Mouse (Mus musculus) neutrophil, adult 5-6 weeks (primary cell): ENCODE measurements at regions not wholly inside any gene's neighbourhood (a gene's known extent, or its start where the extent isn't known, plus 50 kb on each side); places are given as distances from the start of the nearest gene placed in this dataset.

ENCODE experiments used
- ATAC-seq: fragments of 151-379, 151-347 bp; 2 replicates; pipeline ENCODE4 v1.8.0; 2017; ENCODE audit warnings: mild to moderate bottlenecking, moderate TSS enrichment; ENCODE audit not compliant: insufficient number of reproducible peaks, poor library complexity, low FRiP score, severe bottlenecking; ENCODE audit errors: extremely low read depth

DNA sequence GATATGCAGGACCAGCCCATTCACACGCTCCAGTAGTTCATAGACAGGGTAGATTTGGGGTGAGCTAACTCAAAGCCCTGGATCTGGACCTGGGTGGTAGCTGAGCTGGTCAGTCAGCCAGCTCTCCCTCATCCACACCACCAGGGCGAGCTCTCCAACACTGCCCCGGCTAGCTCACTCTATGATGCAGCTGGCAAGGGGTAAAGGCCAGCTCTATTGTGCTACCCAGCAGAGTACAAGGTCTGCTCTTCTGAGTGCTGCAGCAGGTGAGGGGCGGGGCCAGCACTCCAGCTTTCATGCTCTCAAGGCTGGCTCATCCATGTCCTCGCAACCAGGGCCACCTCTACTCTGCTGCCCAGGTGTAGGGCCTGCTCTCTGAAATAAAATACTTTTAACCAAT lies 227.5 kb upstream of the Pbx1 start:
- ATAC-seq: no peak

DNA sequence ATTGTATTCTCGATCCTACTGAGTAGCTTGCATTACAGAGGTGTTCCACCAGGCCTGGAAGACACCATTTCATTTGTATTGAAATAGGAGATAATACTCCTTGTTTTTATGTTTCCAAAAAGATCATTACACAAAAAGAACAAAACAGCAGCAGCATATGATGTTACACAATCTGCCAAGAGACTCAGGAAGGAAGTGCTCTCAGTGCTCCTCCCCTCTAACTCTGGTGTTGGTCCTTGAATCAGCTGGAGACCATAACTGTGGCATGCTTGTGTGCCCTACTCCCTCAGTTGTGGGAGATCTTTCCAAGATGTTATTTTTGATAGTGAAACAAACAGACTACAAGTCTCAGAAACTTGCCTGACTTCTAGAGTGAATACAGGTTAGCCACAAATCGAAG lies 200.8 kb upstream of the Pbx1 start:
- ATAC-seq: peak; percentile 71; the same call in 1 of the 2 replicates

DNA sequence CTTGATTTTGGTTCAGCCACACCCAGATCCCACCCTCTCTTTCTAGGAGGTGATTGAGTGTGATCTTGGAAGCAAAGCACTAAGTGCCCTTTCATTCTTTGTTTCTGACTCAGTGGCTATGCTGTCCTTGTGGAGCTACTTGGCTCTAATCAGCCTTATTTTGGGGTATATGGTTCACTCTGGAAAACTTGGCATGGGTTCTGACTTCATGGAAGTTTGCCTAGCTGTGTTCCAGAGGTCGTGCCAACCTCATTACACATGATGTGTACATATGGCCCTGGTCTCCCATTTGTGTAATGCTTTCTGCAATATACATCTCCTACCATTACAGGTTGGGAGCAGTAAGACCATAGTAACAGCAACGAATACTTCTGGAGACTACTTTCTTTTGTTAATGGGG lies 199.9 kb upstream of the Pbx1 start:
- no peak for ATAC-seq

- ATAC-seq: peak; percentile 74
Observed at GRCm38 (mm10) chr1:168601967-168602366, 169.9 kb upstream of the Pbx1 start.

DNA sequence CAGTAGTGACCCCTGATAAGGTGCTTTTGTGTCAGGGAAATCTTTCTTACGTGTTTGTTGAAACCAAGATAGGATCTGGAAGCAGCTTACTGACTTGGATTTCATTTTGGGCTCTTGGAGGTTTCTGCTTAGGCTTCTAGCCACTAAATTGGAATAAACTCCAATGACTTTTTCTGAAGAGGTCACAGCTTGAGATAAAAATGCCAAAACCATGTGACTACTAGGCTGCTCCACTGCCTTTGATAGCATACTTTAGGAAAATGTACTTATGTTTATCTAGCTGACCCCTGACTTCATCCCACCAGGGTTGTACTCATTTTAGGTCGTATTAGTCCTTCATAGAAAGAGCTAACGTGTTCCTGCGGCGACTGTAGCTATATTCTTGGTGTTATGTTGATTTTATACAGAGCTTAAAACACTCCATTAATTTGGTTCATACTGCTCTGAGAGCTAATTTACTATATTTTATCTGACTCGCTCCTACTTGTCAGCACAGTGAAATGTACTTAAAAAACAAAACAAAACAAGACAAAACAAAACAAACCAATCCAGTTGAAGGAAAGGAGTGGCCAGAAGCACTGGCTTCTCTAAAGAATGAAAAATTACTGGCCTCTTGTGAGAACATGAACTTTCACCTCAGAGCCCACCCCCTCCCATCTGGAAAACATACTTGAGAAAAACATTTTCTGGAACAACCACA lies 168.5 kb upstream of the Pbx1 start:
- ATAC-seq: peak; percentile 65

DNA sequence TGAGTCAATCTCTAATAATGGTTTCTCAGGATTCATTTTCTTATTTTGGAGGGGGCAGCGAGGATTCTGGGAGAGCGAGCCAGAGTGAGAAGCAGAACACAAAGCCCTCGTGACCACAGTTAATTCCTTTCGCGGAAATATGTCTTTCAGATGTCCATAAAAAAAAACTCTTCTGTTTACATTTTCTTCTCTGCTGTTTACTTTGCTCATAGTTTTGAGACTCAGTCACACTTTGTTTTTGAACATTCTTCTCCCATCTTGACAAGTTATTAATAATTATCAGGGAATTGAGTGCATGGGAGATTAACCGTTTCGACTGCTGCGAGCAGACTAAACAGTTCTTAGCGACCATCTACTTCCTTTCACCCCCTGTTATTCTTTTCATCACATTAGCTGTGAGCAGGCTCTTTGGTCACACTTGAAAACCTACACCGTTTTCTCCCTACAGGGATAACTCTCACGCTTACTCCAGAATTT lies 166.2 kb upstream of the Pbx1 start:
- ATAC-seq: no peak

DNA sequence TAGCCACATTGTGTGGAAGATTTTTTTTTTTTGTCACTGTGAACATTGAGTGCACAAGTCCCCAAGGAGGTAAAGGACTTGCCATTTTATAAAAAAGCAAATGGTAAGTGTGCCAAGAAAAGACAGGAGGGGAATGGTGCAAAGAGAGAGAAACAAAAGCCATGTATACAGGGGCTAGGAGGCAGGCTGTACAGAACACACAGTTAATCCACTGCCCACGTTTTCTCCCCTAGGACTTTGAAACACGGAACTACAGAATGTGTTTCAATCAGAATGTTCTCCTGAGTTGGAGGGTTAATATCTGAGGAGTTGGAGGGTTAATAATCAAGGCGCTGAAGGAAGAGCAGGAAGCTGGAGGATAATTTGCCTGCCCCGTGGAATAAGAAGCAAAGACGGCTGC lies 165.4 kb upstream of the Pbx1 start:
- no peak for ATAC-seq

GRCm38 (mm10) chr1:168584137-168584536 lies 152.1 kb upstream of the Pbx1 start:
- ATAC-seq: no peak

GRCm38 (mm10) chr1:168582434-168582833 lies 150.4 kb upstream of the Pbx1 start:
- ATAC-seq: no peak

DNA sequence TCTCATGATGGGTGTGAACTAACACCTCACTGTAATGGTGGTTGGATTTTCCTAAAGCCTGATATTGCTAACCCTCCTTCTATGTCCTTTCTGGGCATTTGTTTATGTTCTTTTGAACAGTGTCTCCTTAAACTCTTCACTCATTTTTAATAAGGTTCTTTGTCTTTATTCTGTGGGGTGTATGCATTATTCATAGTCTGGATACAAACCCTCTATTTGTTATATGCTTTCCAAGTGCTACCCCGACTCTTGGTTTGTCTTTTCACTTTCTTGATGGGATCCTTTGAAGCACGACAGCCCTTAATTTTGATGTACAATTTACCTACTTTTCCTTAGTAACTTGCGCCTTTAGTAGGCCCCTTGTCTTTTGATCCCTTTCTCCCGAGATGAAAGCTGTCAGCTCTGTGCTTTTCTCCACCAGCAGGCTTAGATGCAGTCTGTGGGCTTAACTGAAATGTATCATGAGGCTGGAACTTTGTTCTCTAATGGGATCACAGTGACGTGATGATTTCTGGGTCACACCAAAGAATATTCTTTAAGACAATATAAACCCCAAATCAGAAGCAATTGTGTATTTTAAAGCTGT lies 138.0 kb upstream of the Pbx1 start:
- ATAC-seq: no peak

DNA sequence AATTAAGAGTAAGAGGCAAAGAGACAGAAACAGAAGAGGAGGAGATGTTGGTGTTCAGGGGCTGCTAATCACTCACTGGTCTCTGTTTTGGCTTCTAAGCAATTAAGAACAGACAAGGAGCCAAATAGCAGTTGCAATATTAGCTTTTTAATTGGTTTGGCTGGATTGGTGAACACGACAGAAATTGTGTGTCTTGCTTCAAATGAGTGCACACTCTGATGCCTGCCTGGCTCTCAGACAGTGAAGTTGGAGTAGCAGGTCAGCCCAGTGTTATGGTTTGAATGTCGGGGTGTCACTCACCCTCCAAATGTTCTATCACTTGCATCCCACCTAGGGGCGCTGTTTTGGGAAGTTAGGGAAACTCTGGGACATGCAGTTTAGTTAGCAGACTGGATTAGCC lies 120.3 kb upstream of the Pbx1 start:
- no peak for ATAC-seq

GRCm38 (mm10) chr1:168549807-168550435 lies 117.9 kb upstream of the Pbx1 start:
- ATAC-seq: no peak

GRCm38 (mm10) chr1:168546156-168546555 lies 114.1 kb upstream of the Pbx1 start:
- ATAC-seq: peak; percentile 41; the same call in 1 of the 2 replicates

DNA sequence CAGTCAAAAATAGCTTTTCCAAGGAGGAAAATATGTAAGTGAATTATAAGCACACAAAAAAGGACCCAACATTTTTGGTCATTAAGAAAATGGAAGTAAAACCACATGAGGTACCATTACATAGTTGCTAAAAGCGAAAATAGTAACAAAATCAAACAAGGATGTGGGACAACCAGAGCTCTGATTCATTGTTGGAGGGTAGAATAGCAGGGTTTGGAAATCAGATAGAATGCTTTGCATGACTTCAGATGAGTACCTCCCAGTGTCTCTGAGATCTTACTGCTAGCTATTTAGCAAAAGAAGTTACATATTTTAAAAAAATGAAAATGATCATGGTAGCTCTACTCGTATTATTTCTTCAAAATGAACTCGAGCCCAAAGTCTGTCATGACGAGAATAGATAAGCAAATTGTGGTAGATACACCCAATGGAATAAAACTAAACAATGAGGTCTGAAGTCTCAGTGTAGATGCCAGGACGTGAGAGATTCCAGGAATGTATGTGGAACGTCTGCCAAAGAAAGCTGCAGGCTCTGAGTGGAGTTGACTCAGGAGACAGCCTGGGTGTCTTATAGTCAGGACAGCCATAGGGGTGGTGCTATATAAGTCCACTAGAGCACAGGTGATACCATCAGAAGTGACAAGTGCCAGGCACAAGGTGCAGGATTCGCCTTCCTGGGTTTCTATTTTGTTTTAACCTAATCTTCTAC lies 113.2 kb upstream of the Pbx1 start:
- no peak for ATAC-seq

- no peak for ATAC-seq
Observed at GRCm38 (mm10) chr1:168541231-168541630, 109.2 kb upstream of the Pbx1 start.

DNA sequence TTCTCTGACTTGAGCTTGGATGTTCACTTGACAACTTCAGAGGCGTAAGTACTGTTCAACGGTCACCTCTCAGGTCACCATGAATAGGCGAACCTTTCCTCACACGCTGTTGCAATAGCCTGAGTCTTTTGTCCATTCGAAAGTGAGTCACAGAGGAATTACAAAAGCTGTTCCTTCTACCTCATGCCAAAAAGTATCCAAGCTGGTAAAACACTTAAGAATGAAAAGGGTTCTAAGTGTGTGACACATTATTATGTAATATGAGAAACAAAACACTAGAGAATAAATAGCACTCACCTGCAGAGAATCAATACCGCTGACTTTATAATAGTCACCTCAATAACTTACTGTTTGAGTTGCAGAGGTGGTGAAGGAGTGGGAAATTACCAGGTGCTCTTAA lies 86.0 kb upstream of the Pbx1 start:
- no peak for ATAC-seq

- no peak for ATAC-seq
Observed at GRCm38 (mm10) chr1:168506326-168506725, 74.3 kb upstream of the Pbx1 start.

GRCm38 (mm10) chr1:168504773-168505172 lies 72.7 kb upstream of the Pbx1 start:
- no peak for ATAC-seq

- no peak for ATAC-seq
Observed at GRCm38 (mm10) chr1:168502266-168502665, 70.2 kb upstream of the Pbx1 start.
